33 mouse cellular contexts compared by ENCODE assay signal in the genomic region with DNA sequence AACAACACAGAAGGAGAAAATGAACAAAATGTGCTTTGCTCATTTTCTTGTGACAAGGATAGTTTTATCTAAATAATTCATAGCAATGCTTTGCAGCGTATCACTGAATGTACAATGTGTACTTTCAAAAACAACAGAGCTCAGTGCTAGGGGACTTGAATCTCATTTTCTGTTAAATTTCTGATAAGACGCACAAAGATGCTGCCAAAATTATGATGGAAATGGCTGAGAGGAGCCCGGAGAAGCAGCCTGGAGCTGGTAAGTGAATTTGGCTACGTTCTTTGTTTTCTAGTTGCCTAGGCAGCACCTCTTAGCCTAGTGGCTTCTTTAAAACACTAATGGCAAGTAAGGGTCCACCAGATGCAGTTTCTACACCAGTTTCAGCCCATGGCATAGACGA. TPM values are rescaled to one million over a fixed set of nuclear protein-coding genes. Genes with fewer than 3 reads are reported as not detected.
A peak's percentile ranks its signal among the peaks of the same experiment; 100 is the strongest.
DNase-seq lines count a peak whose midpoint lies in the region; ATAC-seq and TF ChIP-seq lines count a peak whose summit lies in the region.
"Had no signal": no experiment of that assay in that cellular context is flagged by ENCODE, and none has a peak within 500 bp of the region (broad histone marks: within the 10 kb centered on the region; RNA-seq: fewer than 3 reads in every experiment).

No protein-coding gene starts in this region.

- WGBS in forebrain, postnatal 0 days, result 63% methylated on average over 5 of the region's 5 CpGs
- 88% methylated on average over 5 of the region's 5 CpGs for WGBS in forebrain, embryonic 10.5 days
- WGBS in heart, embryonic 12.5 days, result 77% methylated on average over 5 of the region's 5 CpGs
- 82% methylated on average over 5 of the region's 5 CpGs for WGBS in midbrain, embryonic 11.5 days
- WGBS in midbrain, embryonic 14.5 days, result 77% methylated on average over 5 of the region's 5 CpGs

- no peak overlapping the region for H3K4me3 ChIP-seq in forebrain, postnatal 0 days (ENCODE audit: low read depth, low read length)
- no peak overlapping the region for H3K4me3 ChIP-seq in forebrain, embryonic 10.5 days
- H3K4me3 ChIP-seq in heart, embryonic 12.5 days, result no peak overlapping the region
- H3K4me3 ChIP-seq in midbrain, embryonic 11.5 days (ENCODE audit: low read depth, low read length), result no peak overlapping the region
- H3K4me3 ChIP-seq in midbrain, embryonic 14.5 days (replicated peaks; ENCODE audit: low read depth, low read length), result no peak overlapping the region
- H3K4me3 ChIP-seq: embryonic facial prominence, embryonic 12.5 days; forebrain, embryonic 15.5 days; heart, adult 2 months; hindbrain, embryonic 10.5 days; hindbrain, embryonic 15.5 days; left cerebral cortex, adult 2 months; limb, embryonic 12.5 days; midbrain, embryonic 12.5 days; neural tube, embryonic 13.5 days had no signal

- intact Hi-C loops in heart, postnatal 10 days (cut with DNase I), result no loop called here

- DNase-seq in forebrain, postnatal 0 days, result peak; percentile 33
- DNase-seq in forebrain, embryonic 10.5 days (ENCODE audit: extremely low spot score, low spot score), result no peak
- DNase-seq in heart, postnatal 10 days, result peak; percentile 10 to 15
- peak; percentile 31 for DNase-seq in midbrain, embryonic 11.5 days (ENCODE audit: low spot score, missing footprints)
- DNase-seq in midbrain, embryonic 14.5 days, result no peak
- DNase-seq in ovary, postnatal 10 days (ENCODE audit: low spot score), result no peak
- DNase-seq in thymus, postnatal 10 days (ENCODE audit: low spot score in 2 of 2), result no peak
- DNase-seq: adrenal gland, postnatal 10 days; cerebellum, adult 11-12 months; cerebellum, adult 9-11 months; embryo, embryonic 11 days; gastrocnemius, postnatal 36 days; kidney, adult 11 months; kidney, postnatal 14 days; lung, postnatal 36 days; thymus, adult 18-20 months; thymus, postnatal 36 days had no signal

- H3K4me1 ChIP-seq in forebrain, postnatal 0 days (ENCODE audit: insufficient read depth), result no peaks in the 10 kb centered on the region
- H3K4me1 ChIP-seq in forebrain, embryonic 10.5 days, result no peaks in the 10 kb centered on the region
- H3K4me1 ChIP-seq in heart, embryonic 12.5 days (replicated peaks), result no peaks in the 10 kb centered on the region
- H3K4me1 ChIP-seq in midbrain, embryonic 11.5 days (ENCODE audit: control insufficient read depth, insufficient read depth, low read length), result no peaks in the 10 kb centered on the region
- no peaks in the 10 kb centered on the region for H3K4me1 ChIP-seq in midbrain, embryonic 14.5 days (ENCODE audit: control insufficient read depth, insufficient read depth, low read length)
- H3K4me1 ChIP-seq: embryonic facial prominence, embryonic 12.5 days; forebrain, embryonic 15.5 days; hindbrain, embryonic 15.5 days; limb, embryonic 12.5 days; midbrain, embryonic 12.5 days; neural tube, embryonic 13.5 days had no signal

- TF ChIP-seq CTCF in forebrain, postnatal 0 days (IDR thresholded peaks at IDR 0.05; ENCODE audit: low read depth), result no peak

- H3K9ac ChIP-seq in forebrain, postnatal 0 days, result no peak overlapping the region
- H3K9ac ChIP-seq in heart, embryonic 12.5 days, result no peak overlapping the region
- no peak overlapping the region for H3K9ac ChIP-seq in midbrain, embryonic 11.5 days (ENCODE audit: low read length)
- H3K9ac ChIP-seq in midbrain, embryonic 14.5 days (replicated peaks; ENCODE audit: low read length), result no peak overlapping the region
- H3K9ac ChIP-seq: embryonic facial prominence, embryonic 12.5 days; forebrain, embryonic 15.5 days; hindbrain, embryonic 15.5 days; limb, embryonic 12.5 days; midbrain, embryonic 12.5 days; neural tube, embryonic 13.5 days had no signal

- H3K27me3 ChIP-seq in forebrain, postnatal 0 days (ENCODE audit: insufficient read depth, low read length), result no peaks in the 10 kb centered on the region
- H3K27me3 ChIP-seq in forebrain, embryonic 10.5 days (ENCODE audit: poor library complexity, severe bottlenecking), result no peaks in the 10 kb centered on the region
- H3K27me3 ChIP-seq in heart, embryonic 12.5 days (replicated peaks), result no peaks in the 10 kb centered on the region
- H3K27me3 ChIP-seq in midbrain, embryonic 11.5 days (ENCODE audit: control insufficient read depth, insufficient read depth, low read length), result no peaks in the 10 kb centered on the region
- no peaks in the 10 kb centered on the region for H3K27me3 ChIP-seq in midbrain, embryonic 14.5 days (ENCODE audit: control insufficient read depth, insufficient read depth, low read length)
- H3K27me3 ChIP-seq: CH12.LX; embryonic facial prominence, embryonic 12.5 days; forebrain, embryonic 15.5 days; hindbrain, embryonic 15.5 days; limb, embryonic 12.5 days; midbrain, embryonic 12.5 days; neural tube, embryonic 13.5 days had no signal

- H3K9me3 ChIP-seq in forebrain, postnatal 0 days (ENCODE audit: low read length), result no peaks in the 10 kb centered on the region
- no peaks in the 10 kb centered on the region for H3K9me3 ChIP-seq in forebrain, embryonic 10.5 days
- H3K9me3 ChIP-seq in heart, embryonic 12.5 days (replicated peaks), result no peaks in the 10 kb centered on the region
- H3K9me3 ChIP-seq in midbrain, embryonic 11.5 days (ENCODE audit: control insufficient read depth, low read length), result no peaks in the 10 kb centered on the region
- no peaks in the 10 kb centered on the region for H3K9me3 ChIP-seq in midbrain, embryonic 14.5 days (ENCODE audit: control insufficient read depth, low read length)
- H3K9me3 ChIP-seq: embryonic facial prominence, embryonic 12.5 days; forebrain, embryonic 15.5 days; hindbrain, embryonic 10.5 days; hindbrain, embryonic 15.5 days; limb, embryonic 12.5 days; midbrain, embryonic 12.5 days; neural tube, embryonic 13.5 days had no signal

- ATAC-seq in forebrain, postnatal 0 days, result peak; percentile 90
- ATAC-seq in heart, embryonic 12.5 days (ENCODE audit: insufficient number of reproducible peaks, low FRiP score), result no peak
- ATAC-seq in midbrain, embryonic 11.5 days (ENCODE audit: low FRiP score), result no peak
- no peak for ATAC-seq in midbrain, embryonic 14.5 days (ENCODE audit: low FRiP score, low TSS enrichment)
- ATAC-seq: forebrain, embryonic 15.5 days; inflammation-experienced regulatory T-cells, adult 6 months had no signal

- H3K36me3 ChIP-seq in forebrain, postnatal 0 days (ENCODE audit: insufficient read depth), result no peaks in the 10 kb centered on the region
- H3K36me3 ChIP-seq in forebrain, embryonic 10.5 days (replicated peaks), result no peaks in the 10 kb centered on the region
- no peaks in the 10 kb centered on the region for H3K36me3 ChIP-seq in heart, embryonic 12.5 days
- H3K36me3 ChIP-seq in midbrain, embryonic 11.5 days (ENCODE audit: control insufficient read depth, insufficient read depth, low read length), result no peaks in the 10 kb centered on the region
- no peaks in the 10 kb centered on the region for H3K36me3 ChIP-seq in midbrain, embryonic 14.5 days (ENCODE audit: control insufficient read depth, insufficient read depth, low read length)
- H3K36me3 ChIP-seq: embryonic facial prominence, embryonic 12.5 days; forebrain, embryonic 15.5 days; hindbrain, embryonic 10.5 days; hindbrain, embryonic 15.5 days; limb, embryonic 12.5 days; midbrain, embryonic 12.5 days; neural tube, embryonic 13.5 days had no signal

- H3K27ac ChIP-seq in forebrain, postnatal 0 days (ENCODE audit: low read depth, low read length), result no peak overlapping the region
- no peak overlapping the region for H3K27ac ChIP-seq in forebrain, embryonic 10.5 days
- no peak overlapping the region for H3K27ac ChIP-seq in heart, embryonic 12.5 days (ENCODE audit: poor library complexity, severe bottlenecking)
- no peak overlapping the region for H3K27ac ChIP-seq in midbrain, embryonic 11.5 days (ENCODE audit: low read depth, low read length)
- no peak overlapping the region for H3K27ac ChIP-seq in midbrain, embryonic 14.5 days (replicated peaks; ENCODE audit: low read depth, low read length)
- H3K27ac ChIP-seq: embryonic facial prominence, embryonic 12.5 days; forebrain, embryonic 15.5 days; heart, adult 2 months; hindbrain, embryonic 10.5 days; hindbrain, embryonic 15.5 days; left cerebral cortex, adult 2 months; limb, embryonic 12.5 days; midbrain, embryonic 12.5 days; neural tube, embryonic 13.5 days had no signal

- H3K4me2 ChIP-seq in forebrain, postnatal 0 days (ENCODE audit: low read depth), result no peak overlapping the region
- H3K4me2 ChIP-seq in heart, embryonic 12.5 days, result no peak overlapping the region
- no peak overlapping the region for H3K4me2 ChIP-seq in midbrain, embryonic 11.5 days
- no peak overlapping the region for H3K4me2 ChIP-seq in midbrain, embryonic 14.5 days (ENCODE audit: low read length)
- H3K4me2 ChIP-seq: embryonic facial prominence, embryonic 12.5 days; forebrain, embryonic 15.5 days; hindbrain, embryonic 15.5 days; limb, embryonic 12.5 days; liver, embryonic 11.5 days; midbrain, embryonic 12.5 days; neural tube, embryonic 13.5 days had no signal

RNA-seq across cellular contexts. Expression of a gene that starts 28.4 kb away (rescaled TPM):
- 0.23 TPM in 1 of 2 replicates, not detected in the other for total RNA-seq in forebrain, postnatal 0 days (2014; rRNA removed)
- polyA plus RNA-seq in forebrain, postnatal 0 days (2015; fragmentation: Nextera tagmentation; extraction: Ambion mirVana), result 0.24 and 0.58 TPM in 2 replicates
- polyA plus RNA-seq in forebrain, embryonic 10.5 days (2016; fragmentation: Nextera tagmentation; extraction: Ambion mirVana), result 0.31 and 0.49 TPM in 2 replicates
- not detected for total RNA-seq in heart, postnatal 10 days (2021)
- 0.37 TPM in 1 of 2 replicates, not detected in the other for polyA plus RNA-seq in heart, embryonic 12.5 days (2016; fragmentation: Nextera tagmentation; extraction: Ambion mirVana)
- 0.22 TPM in 2 replicates for polyA plus RNA-seq in midbrain, embryonic 11.5 days (2014; fragmentation: Nextera tagmentation; extraction: Ambion mirVana)
- polyA plus RNA-seq in midbrain, embryonic 14.5 days (2014; fragmentation: Nextera tagmentation; extraction: Ambion mirVana), result 0.25 and 0.73 TPM in 2 replicates
- total RNA-seq: adrenal gland, postnatal 10 days; CH12.LX; ES-E14; heart, adult 2 months; megakaryocyte, adult 5-6 weeks had no signal
- polyA plus RNA-seq: liver, embryonic 16.5 days had no signal

RNA-seq across cellular contexts. Expression of a gene that starts 52.6 kb away (rescaled TPM):
- 5.1 and 6.2 TPM in 2 replicates for total RNA-seq in forebrain, postnatal 0 days (2014; rRNA removed)
- 7.0 and 8.6 TPM in 2 replicates for polyA plus RNA-seq in forebrain, postnatal 0 days (2015; fragmentation: Nextera tagmentation; extraction: Ambion mirVana)
- polyA plus RNA-seq in forebrain, embryonic 10.5 days (2016; fragmentation: Nextera tagmentation; extraction: Ambion mirVana), result 6.3 and 7.8 TPM in 2 replicates
- 1 to 10 TPM; 6.4 to 6.7 TPM for total RNA-seq in heart, postnatal 10 days (2021)
- 7.9 and 11.4 TPM in 2 replicates for polyA plus RNA-seq in heart, embryonic 12.5 days (2016; fragmentation: Nextera tagmentation; extraction: Ambion mirVana)
- polyA plus RNA-seq in midbrain, embryonic 11.5 days (2014; fragmentation: Nextera tagmentation; extraction: Ambion mirVana), result 6.4 and 7.0 TPM in 2 replicates
- polyA plus RNA-seq in midbrain, embryonic 14.5 days (2014; fragmentation: Nextera tagmentation; extraction: Ambion mirVana), result 7.9 and 8.3 TPM in 2 replicates

Comparison
In these comparisons a context has a peak if more than half of its experiments do, and no peak if none do; other contexts are left out.
1. DNase-seq: peak in forebrain, postnatal 0 days (single experiment), heart, postnatal 10 days (2 of 2) and midbrain, embryonic 11.5 days (single experiment); none in forebrain, embryonic 10.5 days (single experiment), midbrain, embryonic 14.5 days (single experiment), ovary, postnatal 10 days (single experiment) and thymus, postnatal 10 days (0 of 2).